Mouse (Mus musculus) layer of hippocampus, adult 18-20 months (tissue): Measurements from ENCODE around the gene Ddx11. TPM values are rescaled to one million over a fixed set of nuclear protein-coding genes. Genes with fewer than 3 reads are reported as not detected.
A peak's percentile ranks its signal among the peaks of the same experiment; 100 is the strongest.

ENCODE experiments used
- DNase-seq, 2 experiments: peaks; one replicate each; pipeline ENCODE4 v3.0.0; 2022; ENCODE audit warnings: low spot score in 2 of 2
- long read RNA-seq: library from polyadenylated mRNA; stranded (forward); transcript quantifications from one replicate; pipeline ENCODE4 v2.0.0, GENCODE M21; 2021
- total RNA-seq, 2 experiments: library from RNA; stranded (reverse); gene quantifications; 2 replicates each; pipeline ENCODE4 v1.2.3; 2021

The Ddx11 gene
- 1 to 10 TPM; 1.2 to 1.5 TPM for total RNA-seq
- long read RNA-seq, partial matches to known transcripts, result 0 of 1 reads
- long read RNA-seq, other reads (novel, unspliced or antisense), result 1 of 1 reads

- DNase-seq, result peak; percentile 86 to 92
These were observed at the start of gene Ddx11 for GRCm38 (mm10) chr17:66123066-66123815. Gene Ddx11 (plus strand): TSS chr17:66123520.

- DNase-seq, result no peak
These were observed 49.3 kb upstream of the Ddx11 start for GRCm38 (mm10) chr17:66073971-66074370.

GRCm38 (mm10) chr17:66075827-66076173, 47.5 kb upstream of the Ddx11 start:
- no peak for DNase-seq

- DNase-seq, result peak; percentile 31 to 47
These were observed 47.0 kb upstream of the Ddx11 start for GRCm38 (mm10) chr17:66076174-66076927.

- DNase-seq, result peak; percentile 94 to 97
These were observed 46.4 kb upstream of the Ddx11 start, which contains the start of gene Ankrd12 for GRCm38 (mm10) chr17:66076934-66077333. Gene Ankrd12 (minus strand): TSS chr17:66077089.

GRCm38 (mm10) chr17:66077437-66077850, 45.9 kb upstream of the Ddx11 start:
- no peak for DNase-seq

- no peak for DNase-seq
These were observed 38.8 kb upstream of the Ddx11 start for GRCm38 (mm10) chr17:66084486-66084885.

- DNase-seq, result no peak
These were observed 38.3 kb upstream of the Ddx11 start for GRCm38 (mm10) chr17:66085038-66085437.

- DNase-seq, result no peak
These were observed 33.1 kb upstream of the Ddx11 start for GRCm38 (mm10) chr17:66090251-66090650.

- no peak for DNase-seq
These were observed 31.9 kb upstream of the Ddx11 start for GRCm38 (mm10) chr17:66091392-66091791.

- no peak for DNase-seq
These were observed 31.3 kb upstream of the Ddx11 start for GRCm38 (mm10) chr17:66092065-66092464.

- DNase-seq, result no peak
These were observed 30.7 kb upstream of the Ddx11 start for GRCm38 (mm10) chr17:66092664-66093063.

- no peak for DNase-seq
These were observed 22.5 kb upstream of the Ddx11 start for GRCm38 (mm10) chr17:66100566-66101379.

GRCm38 (mm10) chr17:66101380-66102330, 21.7 kb upstream of the Ddx11 start, which contains the start of gene Ndufv2:
Gene Ndufv2 (minus strand): TSS chr17:66101559.
- peak; percentile 90 to 94 for DNase-seq

- no peak for DNase-seq
These were observed 19.2 kb upstream of the Ddx11 start for GRCm38 (mm10) chr17:66104076-66104475.

GRCm38 (mm10) chr17:66106601-66107267, 16.6 kb upstream of the Ddx11 start:
- peak in 1 of 2 experiments; percentile 69 for DNase-seq

GRCm38 (mm10) chr17:66107466-66107865, 15.9 kb upstream of the Ddx11 start:
- DNase-seq, result no peak

- DNase-seq, result no peak
These were observed 15.1 kb upstream of the Ddx11 start for GRCm38 (mm10) chr17:66108198-66108597.

GRCm38 (mm10) chr17:66110746-66111145, 12.6 kb upstream of the Ddx11 start:
- DNase-seq, result no peak
